Mouse (Mus musculus) spleen, adult 18-20 months (tissue): ENCODE results near the gene Gabrb3.

Experiments used
- DNase-seq, 2 experiments: peaks; one replicate each; pipeline ENCODE4 v3.0.0; 2022; ENCODE audit warnings: mixed read lengths in 2 of 2

Gabrb3 gene

DNA sequence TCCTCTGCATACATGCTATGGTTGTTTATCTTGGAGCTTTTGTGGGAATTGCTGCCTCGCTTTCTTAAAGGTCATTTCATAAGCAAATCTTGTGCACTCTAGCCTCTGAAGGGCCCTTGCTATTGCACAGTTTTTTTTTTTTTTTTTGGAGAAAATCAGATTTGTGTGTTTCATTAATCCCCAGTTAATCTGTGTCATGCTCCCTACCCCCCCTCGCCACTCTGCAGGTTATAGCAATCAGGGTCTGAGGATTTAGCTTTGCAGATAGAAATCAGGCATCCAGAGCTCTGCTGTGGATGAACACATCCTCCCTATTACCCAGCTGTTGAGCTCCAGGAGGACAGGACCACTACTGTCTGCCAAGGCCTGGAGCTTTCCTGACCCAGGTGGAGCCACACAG, at the start of gene Gabrb3:
TSS of gene Gabrb3 (plus strand) at position 301 of the 400 bp plus-strand sequence.
- no peak for DNase-seq

DNA sequence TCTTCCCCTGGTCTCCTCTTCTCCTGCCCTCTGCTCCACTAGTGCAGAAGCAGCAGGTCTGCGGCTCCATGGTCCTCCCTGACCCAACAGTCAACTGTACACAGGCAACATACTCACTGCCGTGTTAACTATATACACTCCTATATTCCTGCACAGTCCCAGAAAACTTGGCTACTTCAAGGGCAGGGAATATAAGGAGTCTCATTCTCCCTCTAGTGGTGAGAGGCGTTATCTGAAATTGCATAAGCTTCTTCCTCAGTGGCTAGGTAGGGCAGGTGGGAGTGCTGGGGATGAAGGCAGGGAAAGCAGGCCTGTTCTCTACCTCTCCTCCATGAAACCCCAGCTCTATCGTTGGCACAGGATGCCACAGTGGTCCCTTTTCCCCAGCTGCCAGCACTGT, 35.4 kb upstream of the Gabrb3 start:
- DNase-seq = no peak

DNA sequence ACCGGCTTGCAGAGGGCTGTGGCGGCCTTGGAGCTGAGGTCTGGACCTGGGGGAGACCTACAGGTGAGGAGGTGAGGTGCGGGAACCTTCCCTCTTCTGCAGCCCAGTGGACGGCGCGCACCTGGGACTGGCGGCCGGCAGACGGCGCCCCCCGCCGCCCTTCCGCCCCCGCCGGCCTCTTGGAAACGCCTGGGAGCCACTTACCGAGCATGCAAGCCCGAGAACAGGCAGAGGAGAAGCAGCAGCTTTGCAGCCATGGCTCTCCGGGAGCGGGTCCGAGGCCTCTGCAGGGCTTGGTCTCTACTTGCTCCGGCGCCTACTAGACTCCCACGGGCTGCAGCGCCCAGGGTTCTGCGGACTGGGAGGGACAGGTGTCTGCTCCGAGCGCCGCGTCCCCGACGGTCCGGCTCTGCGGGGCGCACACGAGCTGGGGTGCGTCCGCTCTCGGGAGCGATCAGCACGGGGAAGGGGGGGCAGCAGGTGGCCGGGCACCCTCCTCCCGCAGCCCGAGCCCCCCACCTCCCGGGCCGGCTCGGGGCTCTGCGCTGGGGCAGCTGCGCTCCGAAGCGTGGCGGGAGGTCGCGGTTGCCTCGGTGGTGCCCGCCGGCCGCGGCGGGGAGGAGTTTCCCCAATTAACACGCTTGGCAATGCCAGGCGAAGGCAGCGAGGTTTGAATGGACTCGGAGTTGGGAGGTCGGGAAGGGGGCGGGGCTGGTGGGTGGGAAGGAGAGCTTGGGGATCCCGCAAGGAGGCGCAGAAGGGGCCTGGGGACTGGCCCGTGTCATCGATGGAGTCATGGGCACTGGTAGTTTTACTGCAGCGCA, 32.8 kb upstream of the Gabrb3 start, which contains the start of gene Gabrg3:
TSS of gene Gabrg3 (minus strand) at position 672 of the 824 bp plus-strand sequence.
- DNase-seq = no peak

DNA sequence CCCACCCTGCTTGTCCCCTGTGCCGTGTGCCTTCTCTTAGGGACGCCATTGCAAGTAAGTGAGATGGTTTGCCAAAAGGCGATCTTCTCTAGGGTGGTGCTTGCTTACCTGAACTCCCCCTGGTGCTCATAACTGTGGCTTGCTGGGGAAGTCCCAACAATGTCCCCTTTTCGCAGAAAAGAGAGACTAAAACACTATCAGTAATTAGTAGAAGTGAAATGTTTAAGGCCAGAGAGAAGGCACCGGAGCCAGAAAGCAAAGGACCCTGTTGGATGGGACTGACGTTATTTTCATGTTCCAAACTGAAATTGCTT, 32.2 kb upstream of the Gabrb3 start:
- no peak for DNase-seq

DNA sequence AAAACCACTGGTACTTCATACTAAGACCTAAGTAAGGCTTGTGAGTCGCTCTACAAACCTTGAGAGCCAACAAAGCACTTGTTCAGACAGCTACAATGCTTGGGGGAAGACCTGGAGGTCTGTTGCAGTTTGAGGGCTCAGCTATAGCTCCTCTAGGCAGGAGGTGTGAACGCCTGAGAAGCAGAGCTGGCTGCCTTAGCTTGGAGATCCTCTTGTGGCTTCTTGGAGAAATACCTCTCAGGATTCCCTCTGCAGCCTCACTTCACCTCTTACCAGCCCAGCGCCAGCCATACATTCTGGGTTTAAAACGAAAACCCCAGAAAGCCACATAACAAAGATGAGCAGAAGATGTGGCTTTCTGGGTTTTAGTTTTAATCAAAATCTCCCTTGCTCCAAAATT, 29.4 kb upstream of the Gabrb3 start:
- no peak for DNase-seq

DNA sequence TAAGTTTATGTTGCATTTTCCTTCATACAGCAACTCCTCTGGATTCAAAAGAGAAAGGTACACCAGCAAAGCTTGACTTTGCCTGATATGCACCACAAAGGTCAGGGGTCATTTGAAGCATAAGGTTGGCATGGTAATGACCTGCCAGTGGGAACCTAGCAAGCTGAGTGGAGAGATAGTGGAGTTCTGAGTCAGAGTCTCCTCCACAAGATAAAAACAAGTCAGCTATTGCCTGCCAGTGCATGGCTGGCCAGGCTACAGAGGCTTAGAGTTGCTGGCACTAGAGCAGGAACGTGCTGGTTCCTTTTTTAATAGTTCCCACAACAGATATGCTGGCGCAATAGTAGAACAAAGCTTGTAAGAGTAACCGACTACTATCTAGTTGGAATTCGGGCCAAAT, 25.9 kb upstream of the Gabrb3 start:
- DNase-seq = no peak

DNA sequence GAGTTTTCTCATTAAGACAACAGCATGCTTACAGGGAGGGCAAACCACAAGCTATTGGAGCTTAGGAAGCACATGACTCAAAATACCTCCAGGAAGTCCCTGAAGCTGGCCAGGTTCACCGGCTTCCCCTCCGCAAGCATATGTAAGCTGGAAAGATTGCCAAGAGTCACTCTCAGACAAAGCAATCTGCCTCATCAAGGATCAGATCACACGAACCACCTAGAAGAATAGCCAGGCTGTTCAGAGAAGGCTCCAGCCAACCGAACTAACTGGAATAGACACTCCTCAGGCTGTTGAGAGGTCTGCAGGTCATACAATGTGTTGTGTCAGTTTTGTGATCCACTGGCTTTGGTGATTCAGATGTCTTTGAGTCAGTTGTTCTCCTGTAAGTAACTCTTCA, 8.3 kb upstream of the Gabrb3 start:
- no peak for DNase-seq

DNA sequence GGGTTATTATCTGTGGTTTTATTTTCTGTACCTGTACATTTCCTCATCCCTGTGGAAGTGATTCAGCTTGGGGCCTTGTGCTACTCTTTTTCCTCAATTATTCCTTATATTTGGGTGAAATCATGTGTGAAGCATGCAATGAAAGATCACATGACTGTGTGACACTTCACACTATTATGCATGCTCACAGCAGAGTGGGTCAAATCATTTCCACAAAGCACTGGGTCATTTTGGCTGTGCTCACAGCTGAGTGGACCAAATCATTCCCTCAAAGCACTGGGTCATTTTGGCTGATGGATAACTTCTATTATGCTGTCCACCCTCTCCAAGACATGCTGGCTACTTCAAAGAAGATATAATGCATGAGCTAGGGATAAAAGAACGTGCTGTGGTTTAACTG, 6.6 kb upstream of the Gabrb3 start:
- DNase-seq = no peak

DNA sequence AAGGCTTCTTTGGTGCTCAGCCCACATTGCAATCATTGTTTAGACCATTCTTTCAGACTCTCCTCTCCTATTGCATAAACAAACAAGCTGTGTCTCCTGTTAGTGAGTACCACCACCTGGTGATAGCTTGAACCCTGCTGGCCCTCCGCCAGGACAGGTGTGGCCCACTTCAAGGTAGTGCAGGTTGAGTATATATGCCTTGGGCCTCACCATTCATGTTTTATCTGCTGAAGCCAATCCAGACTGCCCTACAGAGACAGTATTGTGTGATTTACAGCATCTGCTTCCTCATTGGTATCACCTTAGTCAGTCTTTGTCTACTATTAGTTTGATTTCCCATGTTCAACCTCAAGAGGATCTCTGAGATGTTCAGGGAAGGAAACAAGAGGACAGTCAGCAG, 1.6 kb downstream of the Gabrb3 start:
- no peak for DNase-seq

DNA sequence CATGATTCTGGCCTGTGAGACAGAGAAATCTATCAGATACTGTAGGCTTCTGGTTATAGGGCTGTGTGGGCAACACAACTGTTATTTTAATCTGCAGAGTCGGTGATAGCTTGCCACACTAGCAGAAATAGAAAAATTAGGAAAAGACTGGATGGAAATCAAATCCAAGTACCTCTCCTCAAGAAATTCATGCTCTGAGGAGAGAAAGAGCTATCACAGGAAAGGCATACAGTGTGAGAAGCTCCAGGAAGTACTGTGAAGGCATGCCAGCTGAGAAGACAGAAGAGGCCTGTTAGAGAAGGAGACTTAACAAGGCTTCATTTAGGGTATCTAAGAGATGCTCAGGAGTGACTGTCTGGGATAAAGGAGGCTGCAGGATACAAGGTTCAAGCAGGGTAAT, 3.2 kb downstream of the Gabrb3 start:
- no peak for DNase-seq

DNA sequence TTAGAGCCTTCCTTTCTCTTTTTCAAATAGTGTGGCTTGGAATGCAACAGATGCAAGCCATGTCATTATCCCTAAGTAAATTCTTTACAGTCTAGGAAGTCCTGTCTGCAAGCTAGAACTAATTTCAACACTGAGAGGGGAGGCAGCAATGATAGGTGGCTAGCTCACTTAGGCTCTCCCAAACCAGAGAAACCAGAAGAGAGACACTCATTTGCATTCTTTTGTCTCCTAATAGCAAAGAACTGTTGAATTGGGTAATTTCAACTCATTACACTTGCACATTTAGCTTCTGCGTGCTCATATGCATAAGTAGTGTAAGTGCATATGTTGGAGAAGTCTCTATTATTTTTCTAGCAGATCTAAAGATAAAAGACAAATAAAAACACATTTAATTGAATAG, 28.7 kb downstream of the Gabrb3 start:
- no peak for DNase-seq

DNA sequence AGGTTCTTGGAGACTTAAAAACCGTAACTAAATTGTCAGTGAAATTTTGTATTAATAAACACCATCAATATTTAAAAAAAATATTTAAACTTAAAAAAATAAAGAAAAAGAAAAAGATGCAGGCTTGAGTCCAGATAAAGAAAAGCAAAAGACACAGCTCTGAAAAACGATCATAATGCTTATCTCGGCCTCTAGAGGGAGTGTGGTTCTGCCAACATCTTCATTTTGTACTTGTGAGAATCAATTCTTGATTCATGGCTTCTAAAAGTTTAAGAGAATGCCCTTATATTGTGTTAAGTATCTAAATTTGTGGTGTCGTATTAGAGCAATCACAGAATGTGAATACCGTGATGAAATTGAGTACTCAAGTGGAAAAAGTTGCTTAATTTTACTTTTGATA, 40.9 kb downstream of the Gabrb3 start:
- DNase-seq = no peak

DNA sequence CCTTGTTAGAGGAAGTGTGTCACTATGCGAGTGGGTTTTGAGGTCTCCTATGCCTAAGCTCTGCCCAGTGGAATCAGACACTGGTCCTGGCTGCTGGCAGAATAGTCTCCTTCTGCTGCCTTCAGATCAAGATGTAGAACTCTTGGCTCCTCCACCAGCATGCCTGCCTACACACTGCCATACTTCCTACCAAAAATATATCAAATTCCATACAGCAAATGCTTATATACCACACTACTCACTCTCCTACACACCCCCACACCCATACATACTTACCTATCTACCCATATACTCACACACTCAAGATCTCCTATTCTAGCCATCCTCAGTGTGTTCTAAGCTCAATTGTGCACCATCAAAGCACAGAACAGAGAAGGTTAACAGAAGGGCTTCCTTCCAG, 51.8 kb downstream of the Gabrb3 start:
- DNase-seq = no peak

DNA sequence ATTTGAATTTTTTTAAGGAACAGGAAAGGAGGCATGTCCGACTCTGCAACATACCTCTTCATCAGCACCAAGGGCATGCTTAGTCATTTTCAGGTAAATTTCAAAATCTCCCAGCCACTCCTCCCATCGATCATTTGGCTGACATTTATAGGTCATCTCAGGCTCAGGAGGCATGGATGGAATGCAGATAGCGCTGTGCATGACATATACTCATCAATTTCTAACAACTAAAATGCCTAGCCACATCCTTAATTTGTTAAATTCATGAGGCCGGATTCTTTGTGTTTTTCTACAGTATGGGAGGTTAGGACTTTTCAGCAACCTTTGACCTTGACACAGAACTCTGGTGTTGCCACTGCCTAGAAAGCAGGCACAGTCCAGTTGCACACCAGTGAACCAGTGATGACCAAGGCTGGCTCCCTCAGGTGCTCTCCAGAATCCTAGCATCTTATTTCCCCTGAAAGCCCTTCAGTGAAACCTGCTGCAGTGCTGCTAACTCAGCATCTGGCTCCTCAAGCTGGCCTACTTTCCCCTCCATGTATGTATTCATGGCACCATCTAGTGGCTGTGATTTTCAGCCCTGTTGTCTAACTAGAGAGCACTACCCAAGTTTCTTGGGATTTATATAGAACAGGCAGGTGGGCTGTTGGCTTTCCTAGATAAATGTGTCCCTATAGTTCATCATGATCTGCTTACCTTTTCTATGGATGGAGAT, 54.5 kb downstream of the Gabrb3 start:
- no peak for DNase-seq

DNA sequence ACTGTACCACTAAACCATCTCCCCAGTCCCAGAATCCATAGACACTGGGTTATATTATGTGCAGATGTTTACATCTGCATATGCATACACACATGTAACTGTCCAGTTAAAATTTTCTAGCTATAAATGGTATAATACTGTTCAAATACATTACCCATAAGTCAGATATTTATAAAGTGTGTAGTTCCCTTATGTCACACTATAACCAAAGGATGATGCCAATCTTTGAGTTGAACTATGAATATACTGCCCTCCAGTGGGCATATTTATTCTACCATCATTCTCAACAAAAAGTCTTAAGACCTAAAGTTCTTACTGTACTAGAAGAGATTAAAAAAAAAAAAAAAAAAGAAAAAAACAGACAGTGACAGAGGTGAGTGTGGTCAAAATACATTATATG, 63.4 kb downstream of the Gabrb3 start:
- DNase-seq = no peak

DNA sequence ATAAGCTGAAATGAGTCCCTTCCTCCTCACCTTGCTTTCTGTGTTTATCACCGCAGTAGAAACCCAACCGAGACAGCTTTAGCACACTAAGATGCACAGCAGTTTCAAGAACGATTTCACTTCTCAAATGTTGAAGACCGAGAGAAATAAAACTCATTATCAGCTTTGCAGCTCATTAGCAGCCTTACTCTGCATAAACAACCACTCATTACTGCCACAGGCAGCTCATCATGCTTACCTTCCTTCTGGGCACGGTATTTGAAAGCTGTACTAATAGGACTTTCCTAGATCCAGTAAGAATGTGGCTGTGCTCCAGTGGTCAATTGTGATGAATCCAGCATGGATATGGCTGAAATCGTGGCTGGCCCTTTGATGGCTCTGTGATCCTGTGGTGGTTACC, 67.4 kb downstream of the Gabrb3 start:
- no peak for DNase-seq

DNA sequence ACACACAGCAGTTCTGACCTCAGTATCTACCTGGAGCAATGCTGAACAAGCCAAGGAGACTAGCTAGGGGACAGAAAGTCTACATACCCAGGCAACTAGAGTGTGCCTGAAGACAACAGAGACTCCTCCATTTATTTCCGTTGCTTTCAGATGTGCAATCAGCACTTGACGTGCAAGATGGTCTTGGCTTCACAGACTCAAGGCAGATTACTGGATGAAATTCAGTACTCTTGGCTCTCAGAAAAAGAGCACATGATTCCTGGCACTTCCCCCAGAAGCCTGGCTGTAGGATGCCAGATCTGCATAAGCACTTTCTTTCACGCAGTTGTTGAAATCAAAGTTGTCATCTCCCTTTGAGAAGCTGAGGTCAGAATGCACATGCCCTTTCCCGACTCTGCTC, 72.3 kb downstream of the Gabrb3 start:
- DNase-seq = no peak

DNA sequence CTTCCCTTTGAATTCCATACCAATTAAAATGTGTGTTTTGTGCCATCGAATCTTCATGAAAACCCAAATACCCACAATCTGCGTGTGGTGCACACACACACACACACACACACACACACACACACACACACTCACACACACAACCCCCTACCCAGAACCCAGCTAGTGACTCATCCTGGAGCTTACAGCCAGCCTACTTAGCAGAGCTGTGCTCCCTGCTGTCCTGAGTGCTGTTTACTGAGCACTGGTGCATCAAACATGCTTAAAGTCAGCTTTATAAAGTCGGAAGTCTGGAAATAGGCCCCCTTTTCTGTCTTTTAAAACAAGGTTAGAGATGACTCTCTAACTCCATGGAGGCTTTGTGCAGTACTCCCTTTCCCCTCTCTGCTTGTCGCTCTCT, 83.3 kb downstream of the Gabrb3 start:
- no peak for DNase-seq

DNA sequence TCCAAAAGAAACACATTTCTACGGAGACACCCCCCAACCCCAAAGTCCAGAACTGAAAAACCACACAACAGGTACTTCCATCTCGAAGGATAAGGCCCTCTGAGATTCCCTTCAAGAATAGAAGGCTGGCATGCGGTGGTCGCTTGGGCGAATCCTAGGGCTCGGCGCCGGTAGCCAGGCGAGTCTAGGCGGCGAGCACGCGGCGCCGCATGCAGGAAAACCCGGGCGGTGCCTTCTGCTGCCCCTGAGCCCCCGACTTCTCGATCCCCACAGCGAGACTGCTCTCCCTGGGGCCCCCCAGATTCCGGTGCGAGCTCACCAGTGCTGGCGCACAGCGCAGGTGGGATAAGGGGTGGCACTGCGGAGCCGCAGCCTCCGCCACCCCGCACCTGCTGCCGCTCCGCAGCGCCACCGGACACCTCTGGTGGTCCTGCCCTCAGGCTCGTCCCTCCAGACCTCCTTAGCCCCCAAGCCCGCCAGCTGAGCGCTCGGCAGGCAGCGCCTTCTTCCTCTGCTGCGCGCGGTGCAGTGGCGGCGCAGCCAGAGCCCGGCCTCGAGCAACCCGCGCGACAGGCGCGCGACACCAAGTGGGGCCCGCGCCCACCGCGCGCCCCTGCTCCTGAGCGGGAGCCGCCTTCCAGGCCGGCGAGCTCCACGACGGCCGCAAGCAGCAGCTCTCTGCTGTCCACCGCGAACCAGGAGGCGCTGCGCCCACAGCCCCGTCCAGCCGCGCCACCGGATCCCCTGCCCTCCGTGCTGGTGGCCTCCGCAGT, 89.6 kb downstream of the Gabrb3 start:
- no peak for DNase-seq

DNA sequence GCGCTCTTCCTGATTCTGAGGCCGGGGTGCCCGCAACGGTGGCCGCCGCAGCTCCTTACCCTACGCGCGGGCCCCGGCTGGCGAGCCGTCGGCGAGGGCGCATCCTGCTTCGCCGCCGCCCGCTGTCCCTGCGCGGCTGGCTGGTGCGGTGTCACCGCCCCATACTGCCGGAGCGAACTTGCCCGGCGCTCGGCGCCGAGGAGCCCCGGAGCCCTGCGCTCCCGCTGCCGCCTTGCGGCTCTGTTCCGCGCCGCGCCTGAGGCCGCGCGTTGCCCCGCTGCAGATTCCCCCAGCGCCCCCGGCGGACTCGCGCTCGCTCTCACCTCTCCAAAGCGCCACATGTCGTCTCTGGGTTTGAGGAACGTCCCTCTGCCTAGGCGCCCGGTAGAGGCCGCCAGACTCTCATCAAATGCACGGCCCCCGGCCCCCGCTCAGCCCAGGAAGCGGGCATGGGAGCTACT, 90.2 kb downstream of the Gabrb3 start, which contains the start of gene Gabra5:
TSS of gene Gabra5 (minus strand) at position 379 of the 461 bp plus-strand sequence.
- no peak for DNase-seq

DNA sequence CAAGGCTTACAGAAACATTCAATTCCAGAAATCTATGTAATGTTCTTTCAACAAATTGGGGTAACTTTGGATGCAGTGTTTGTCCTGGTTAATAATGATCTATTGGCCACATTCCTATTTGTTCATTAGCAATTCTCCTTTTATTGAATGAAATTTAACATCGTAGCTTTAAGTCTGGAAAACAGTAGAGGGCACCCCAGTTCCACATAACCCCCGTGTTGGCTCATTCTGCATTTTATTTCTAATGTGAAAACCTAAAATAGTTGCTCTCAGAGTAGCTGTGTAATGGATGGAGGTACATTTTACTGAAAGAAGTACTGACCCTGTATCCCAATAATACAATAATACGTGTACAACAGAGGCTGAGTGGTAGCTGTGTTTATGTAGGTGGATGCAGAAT, 93.5 kb downstream of the Gabrb3 start:
- DNase-seq = no peak

DNA sequence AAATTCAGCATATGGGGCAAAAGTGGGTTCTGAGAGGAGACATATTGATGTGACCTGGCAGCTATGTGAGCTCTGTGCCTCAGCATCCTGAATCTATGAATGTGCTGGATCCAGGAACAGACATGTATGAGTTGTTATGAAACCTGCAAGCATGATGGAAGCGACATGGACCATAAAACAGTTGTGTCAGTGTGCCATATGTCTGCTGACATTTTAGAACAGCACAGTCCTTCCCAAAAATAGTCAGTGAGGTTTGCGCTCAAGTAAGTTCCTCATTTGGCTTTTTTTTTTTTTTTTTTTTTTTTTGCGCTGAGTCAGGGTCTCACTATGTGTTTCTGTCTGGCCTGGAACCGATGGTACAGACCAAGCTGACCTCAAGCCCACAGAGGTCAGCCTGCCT, 110.0 kb downstream of the Gabrb3 start:
- no peak for DNase-seq

DNA sequence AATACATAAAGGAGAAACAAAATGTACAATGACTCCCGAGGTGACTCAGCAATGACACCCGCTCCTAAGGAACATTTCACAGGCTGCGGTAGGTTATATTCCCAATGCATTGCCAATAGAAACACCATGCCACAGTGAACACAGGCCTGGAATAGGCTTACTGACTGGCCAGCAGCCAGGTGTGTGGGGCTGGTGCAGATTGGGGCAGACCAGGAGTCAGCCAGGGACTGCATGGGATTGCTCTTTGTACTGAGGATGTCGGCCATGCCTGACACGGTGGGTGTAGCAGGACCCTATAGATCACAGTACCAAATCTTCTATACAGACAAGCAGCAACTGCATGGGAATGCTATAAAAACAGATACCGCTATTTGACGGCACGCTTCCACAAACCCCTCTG, 110.5 kb downstream of the Gabrb3 start:
- no peak for DNase-seq

DNA sequence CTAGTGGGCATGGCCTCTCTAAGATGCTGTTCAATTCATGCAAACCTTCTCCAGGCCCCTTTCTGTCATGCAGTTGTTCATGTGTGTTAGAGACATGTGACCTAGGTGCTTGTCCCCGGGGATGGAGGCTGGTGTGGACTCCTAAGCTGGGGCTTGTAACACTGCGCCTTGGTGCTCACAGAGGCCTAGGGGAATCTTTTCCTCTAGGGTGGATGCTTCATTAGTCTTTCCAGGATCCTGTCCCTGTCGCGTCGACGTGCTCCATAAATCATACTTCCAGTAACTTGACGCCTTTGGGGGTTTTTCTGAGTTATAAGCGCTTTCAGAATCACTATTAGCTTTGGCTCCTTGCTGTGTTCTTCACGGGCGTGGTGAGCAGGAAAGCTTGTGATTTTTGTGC, 113.2 kb downstream of the Gabrb3 start:
- no peak for DNase-seq
